Comparison of ENCODE assay signal across 8 mouse cellular contexts in the genomic region with DNA sequence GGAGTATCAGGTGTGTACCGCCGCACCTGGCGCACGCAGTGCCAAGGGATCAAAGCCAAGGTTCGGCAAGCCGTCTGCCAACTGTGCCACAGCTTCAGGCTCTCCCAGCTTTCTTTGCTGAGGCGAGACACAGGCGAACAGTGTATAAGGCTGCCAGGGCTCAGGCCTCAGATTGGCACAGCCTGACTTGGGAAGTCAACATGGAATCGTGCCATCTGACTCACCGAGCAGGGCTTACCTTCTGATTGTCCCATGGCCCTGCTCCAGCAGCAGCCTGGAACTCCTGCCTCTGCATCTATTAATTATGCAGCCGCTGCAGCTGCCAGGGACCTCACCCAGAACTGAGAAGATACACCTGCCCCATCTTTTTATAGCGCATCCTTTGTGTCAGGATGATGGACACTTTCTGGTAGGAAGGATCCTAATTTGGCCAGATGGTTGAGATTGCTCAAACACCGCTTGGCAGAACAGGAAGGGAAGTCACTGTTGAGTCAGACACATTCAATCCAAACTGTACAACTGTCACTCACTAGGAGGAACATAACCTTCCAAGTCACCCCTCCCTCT. TPM values are rescaled to one million over a fixed set of nuclear protein-coding genes. Genes with fewer than 3 reads are reported as not detected.
DNase-seq lines count a peak whose midpoint lies in the region.

No protein-coding gene starts in this region.

- intact Hi-C loops in left cerebral cortex, postnatal 4 days (cut with DNase I), result no loop called here
- intact Hi-C loops in left cerebral cortex, postnatal 10 days (cut with DNase I), result no loop called here

- DNase-seq in left cerebral cortex, postnatal 4 days, result peak; percentile 64
- no peak for DNase-seq in left cerebral cortex, postnatal 10 days (ENCODE audit: extremely low spot score in 1 of 2, low spot score in 2 of 2)
- DNase-seq in adrenal gland, adult (ENCODE audit: inconsistent age in 2 of 2, low spot score in 1 of 2), result peak; percentile 90 to 96
- peak; percentile 85 for DNase-seq in cerebellum, adult 9-11 months
- DNase-seq in layer of hippocampus, adult 8-10 months (ENCODE audit: low spot score in 2 of 2), result peak; percentile 42 to 45
- DNase-seq in urinary bladder, postnatal 36 days (ENCODE audit: low spot score in 2 of 2), result peak; percentile 51 to 57
- no peak for DNase-seq in frontal cortex, postnatal 10 days (ENCODE audit: low spot score in 2 of 2)
- DNase-seq in gastrocnemius, postnatal 25 days, result no peak

RNA-seq across cellular contexts. Expression of a gene that starts 26.9 kb away (rescaled TPM):
- total RNA-seq in left cerebral cortex, postnatal 4 days (2021), result 10 to 100 TPM; 26.0 to 29.3 TPM
- total RNA-seq in left cerebral cortex, postnatal 10 days (2021), result 1 to 10 TPM; 8.8 to 9.6 TPM
- total RNA-seq in layer of hippocampus, adult 8-10 months (2022), result 1 to 10 TPM; 1.3 to 2.2 (median 1.4) TPM
- total RNA-seq in gastrocnemius, postnatal 25 days (2021), result 1 to 10 TPM; 1.8 to 3.6 TPM

RNA-seq across cellular contexts. Expression of a gene that starts 53.3 kb away (rescaled TPM):
- 1 to 10 TPM; 8.4 to 8.5 TPM for total RNA-seq in left cerebral cortex, postnatal 4 days (2021)
- total RNA-seq in left cerebral cortex, postnatal 10 days (2021), result 10 to 100 TPM in 1 of 2 experiments, 1 to 10 TPM in 1; 9.3 to 10.7 TPM
- 10 to 100 TPM; 13.5 to 35.1 (median 25.8) TPM for total RNA-seq in layer of hippocampus, adult 8-10 months (2022)
- 1 to 10 TPM; 3.0 to 3.5 TPM for total RNA-seq in gastrocnemius, postnatal 25 days (2021)

Comparison
In these comparisons a context has a peak if more than half of its experiments do, and no peak if none do; other contexts are left out.
1. DNase-seq: peak in left cerebral cortex, postnatal 4 days (single experiment), adrenal gland, adult (2 of 2), cerebellum, adult 9-11 months (single experiment), layer of hippocampus, adult 8-10 months (2 of 2) and urinary bladder, postnatal 36 days (2 of 2); none in left cerebral cortex, postnatal 10 days (0 of 2), frontal cortex, postnatal 10 days (0 of 2) and gastrocnemius, postnatal 25 days (single experiment).